Mouse (Mus musculus): ENCODE measurements at regions not wholly inside any gene's neighbourhood (a gene's known extent, or its start where the extent isn't known, plus 50 kb on each side); places are given as distances from the start of the nearest gene placed in this dataset.

DNA sequence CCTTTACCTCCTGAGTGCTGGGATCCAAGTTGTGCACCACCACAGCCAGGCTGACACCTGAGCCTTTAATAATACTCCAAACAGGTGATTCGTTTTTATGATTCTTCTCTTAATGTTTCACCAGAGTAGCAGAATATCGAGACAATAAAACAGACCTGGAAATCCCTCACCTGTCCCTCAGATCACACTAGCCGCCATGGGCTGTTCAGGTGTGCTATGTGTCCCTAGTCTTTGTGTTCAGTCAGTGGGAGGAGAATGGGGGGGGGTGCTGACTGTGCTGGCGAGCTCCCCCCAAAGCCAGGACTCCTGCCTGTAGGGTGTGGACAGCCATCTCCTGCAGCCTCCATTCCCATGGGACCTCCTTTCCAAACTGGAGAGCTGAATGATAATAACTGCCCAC lies 168.9 kb upstream of the Nfe2l3 start:
- Histone ChIP-seq H3K36me3 (replicated peaks) (no peaks in the 10 kb centered on the region), H3K27ac (no peak overlapping the region), H3K27me3 (ENCODE audit: poor library complexity, severe bottlenecking) (peaks cover 2% of the 10 kb centered on the region; the same call in 1 of the 2 replicates), H3K4me3 (no peak overlapping the region), H3K9me3 (no peaks in the 10 kb centered on the region; the same call in 1 of the 2 replicates), H3K4me1 (no peaks in the 10 kb centered on the region)
- 86% methylated on average over 4 of the region's 4 CpGs for WGBS
- DNase-seq (ENCODE audit: extremely low spot score, low spot score): no peak

DNA sequence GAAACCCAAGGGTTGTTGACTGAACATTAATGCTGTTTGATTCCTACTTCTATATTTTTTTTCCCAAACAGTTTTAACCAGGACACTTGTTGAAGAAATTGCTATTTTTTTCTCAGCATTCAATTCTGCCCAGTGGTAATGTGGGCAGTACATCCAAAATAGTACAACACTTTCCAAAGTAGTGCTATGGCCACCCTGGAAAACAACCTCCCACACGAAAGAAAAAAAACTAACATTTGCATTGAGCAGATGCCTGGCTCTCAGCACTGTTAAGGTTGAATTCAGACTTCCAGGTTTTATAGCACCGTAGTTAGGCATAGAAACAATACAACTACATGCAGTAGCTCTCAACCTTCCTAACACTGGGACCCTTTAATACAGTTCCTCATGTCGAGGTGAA lies 167.1 kb upstream of the Nfe2l3 start:
- Histone ChIP-seq H3K4me3 (no peak overlapping the region), H3K27me3 (ENCODE audit: poor library complexity, severe bottlenecking) (peaks cover 19% of the 10 kb centered on the region), H3K36me3 (replicated peaks) (no peaks in the 10 kb centered on the region), H3K4me1 (peaks cover 11% of the 10 kb centered on the region), H3K27ac (no peak overlapping the region), H3K9me3 (no peaks in the 10 kb centered on the region; the same call in 1 of the 2 replicates)
- 90% methylated on average over 3 of the region's 3 CpGs for WGBS
- no peak for DNase-seq (ENCODE audit: extremely low spot score, low spot score)

DNA sequence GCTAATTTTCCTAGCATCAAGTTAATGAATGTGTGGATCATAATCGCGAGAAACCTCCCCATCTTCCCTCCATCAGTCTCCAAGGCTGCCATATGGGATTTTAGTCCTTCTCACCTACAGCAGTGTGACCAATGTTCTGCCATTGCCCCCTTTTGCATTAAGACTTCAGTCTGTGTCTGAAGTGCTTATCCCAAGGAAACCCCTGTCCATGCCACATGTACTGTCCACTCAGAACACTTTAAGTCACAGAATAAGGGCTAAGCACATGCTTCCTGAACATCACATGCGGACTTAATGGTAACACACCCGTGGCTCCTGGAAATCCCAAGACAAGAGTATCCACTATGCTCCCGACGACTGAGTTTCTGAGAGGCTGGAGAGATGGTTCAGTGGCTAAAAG lies 165.7 kb upstream of the Nfe2l3 start:
- DNase-seq (ENCODE audit: extremely low spot score, low spot score): no peak
- Histone ChIP-seq H3K36me3 (replicated peaks) (no peaks in the 10 kb centered on the region), H3K4me3 (no peak overlapping the region), H3K27me3 (ENCODE audit: poor library complexity, severe bottlenecking) (peaks cover 19% of the 10 kb centered on the region), H3K27ac (no peak overlapping the region), H3K4me1 (peaks cover 19% of the 10 kb centered on the region), H3K9me3 (no peaks in the 10 kb centered on the region)
- WGBS: 87% methylated on average over 6 of the region's 6 CpGs

DNA sequence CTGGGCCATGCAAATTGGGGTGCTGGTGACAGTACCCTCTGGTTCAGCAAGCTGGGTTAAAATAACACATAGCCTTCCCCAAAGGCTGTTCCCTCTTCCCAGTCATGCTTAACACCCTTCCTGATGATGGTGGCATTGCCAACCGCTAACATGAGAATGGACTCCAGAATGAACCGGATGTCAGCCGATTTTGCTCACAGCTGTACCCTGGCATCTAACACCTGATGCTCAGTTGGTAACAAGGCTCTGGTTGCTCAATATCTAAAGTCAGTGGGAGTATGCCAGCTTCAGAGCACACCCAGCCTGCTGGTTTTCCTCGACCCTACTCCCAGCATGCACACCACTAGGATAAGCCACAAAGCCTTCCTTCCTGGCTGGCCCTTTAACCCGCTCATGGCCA lies 164.6 kb upstream of the Nfe2l3 start:
- WGBS: 91% methylated on average over 5 of the region's 5 CpGs
- no peak for DNase-seq (ENCODE audit: extremely low spot score, low spot score)
- H3K4me1 ChIP-seq: peaks cover 19% of the 10 kb centered on the region

DNA sequence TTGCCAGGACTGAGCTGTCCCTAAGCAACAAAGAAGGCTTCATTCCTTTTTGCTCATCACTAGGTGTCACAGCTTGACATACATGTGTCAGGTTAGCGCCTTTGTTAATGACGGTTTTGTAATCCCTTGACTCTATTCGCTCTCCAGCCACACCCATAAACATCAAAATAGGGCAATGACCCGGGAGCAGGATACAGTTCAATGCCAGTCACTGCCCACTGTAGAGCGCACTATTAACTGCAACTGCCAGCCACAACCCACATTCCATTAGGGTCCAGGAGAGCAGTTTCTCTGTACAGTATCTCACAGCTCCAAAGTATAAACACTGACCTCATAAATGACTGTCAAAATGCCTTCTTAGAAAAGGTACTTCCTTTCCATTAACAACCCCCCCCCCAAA lies 163.5 kb upstream of the Nfe2l3 start:
- Histone ChIP-seq H3K4me1 (peaks cover 19% of the 10 kb centered on the region), H3K27ac (no peak overlapping the region), H3K36me3 (replicated peaks) (no peaks in the 10 kb centered on the region), H3K27me3 (ENCODE audit: poor library complexity, severe bottlenecking) (peaks cover 27% of the 10 kb centered on the region), H3K9me3 (no peaks in the 10 kb centered on the region), H3K4me3 (no peak overlapping the region)
- WGBS: 84% methylated on average over 5 of the region's 5 CpGs
- DNase-seq (ENCODE audit: extremely low spot score, low spot score): no peak

More for the DNA sequence above, 164.6 kb upstream of the Nfe2l3 start:
- H3K27me3 ChIP-seq (ENCODE audit: poor library complexity, severe bottlenecking): peaks cover 26% of the 10 kb centered on the region
- H3K27ac ChIP-seq: no peak overlapping the region
- H3K9me3 ChIP-seq: no peaks in the 10 kb centered on the region
- H3K36me3 ChIP-seq (replicated peaks): no peaks in the 10 kb centered on the region
- H3K4me3 ChIP-seq: no peak overlapping the region

DNA sequence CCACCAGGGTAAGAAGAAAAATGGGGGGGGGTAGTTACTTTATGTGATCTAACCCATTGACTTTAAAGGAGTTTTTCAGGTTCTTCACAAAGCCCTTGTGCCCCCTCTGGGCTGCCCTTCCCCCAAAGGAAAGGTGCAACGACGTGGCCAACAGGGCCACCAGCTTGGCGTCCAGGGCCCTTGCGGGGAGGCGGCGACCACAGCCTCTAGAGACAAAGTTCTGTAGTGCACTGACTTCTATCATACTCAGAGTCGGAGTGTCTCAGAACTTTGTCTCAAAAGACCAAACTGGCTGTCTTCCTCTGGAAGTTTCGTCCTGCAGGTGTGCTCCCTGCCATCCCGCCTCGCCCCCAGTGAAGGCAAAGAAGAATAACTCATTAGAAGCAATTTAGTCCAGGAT lies 162.9 kb upstream of the Nfe2l3 start:
- Histone ChIP-seq H3K27me3 (ENCODE audit: poor library complexity, severe bottlenecking) (peaks cover 27% of the 10 kb centered on the region), H3K27ac (no peak overlapping the region), H3K4me3 (peak overlapping the region; percentile 83), H3K9me3 (no peaks in the 10 kb centered on the region), H3K36me3 (replicated peaks) (no peaks in the 10 kb centered on the region), H3K4me1 (peaks cover 19% of the 10 kb centered on the region)
- no peak for DNase-seq (ENCODE audit: extremely low spot score, low spot score)
- WGBS: 27% methylated on average over 10 of the region's 10 CpGs

DNA sequence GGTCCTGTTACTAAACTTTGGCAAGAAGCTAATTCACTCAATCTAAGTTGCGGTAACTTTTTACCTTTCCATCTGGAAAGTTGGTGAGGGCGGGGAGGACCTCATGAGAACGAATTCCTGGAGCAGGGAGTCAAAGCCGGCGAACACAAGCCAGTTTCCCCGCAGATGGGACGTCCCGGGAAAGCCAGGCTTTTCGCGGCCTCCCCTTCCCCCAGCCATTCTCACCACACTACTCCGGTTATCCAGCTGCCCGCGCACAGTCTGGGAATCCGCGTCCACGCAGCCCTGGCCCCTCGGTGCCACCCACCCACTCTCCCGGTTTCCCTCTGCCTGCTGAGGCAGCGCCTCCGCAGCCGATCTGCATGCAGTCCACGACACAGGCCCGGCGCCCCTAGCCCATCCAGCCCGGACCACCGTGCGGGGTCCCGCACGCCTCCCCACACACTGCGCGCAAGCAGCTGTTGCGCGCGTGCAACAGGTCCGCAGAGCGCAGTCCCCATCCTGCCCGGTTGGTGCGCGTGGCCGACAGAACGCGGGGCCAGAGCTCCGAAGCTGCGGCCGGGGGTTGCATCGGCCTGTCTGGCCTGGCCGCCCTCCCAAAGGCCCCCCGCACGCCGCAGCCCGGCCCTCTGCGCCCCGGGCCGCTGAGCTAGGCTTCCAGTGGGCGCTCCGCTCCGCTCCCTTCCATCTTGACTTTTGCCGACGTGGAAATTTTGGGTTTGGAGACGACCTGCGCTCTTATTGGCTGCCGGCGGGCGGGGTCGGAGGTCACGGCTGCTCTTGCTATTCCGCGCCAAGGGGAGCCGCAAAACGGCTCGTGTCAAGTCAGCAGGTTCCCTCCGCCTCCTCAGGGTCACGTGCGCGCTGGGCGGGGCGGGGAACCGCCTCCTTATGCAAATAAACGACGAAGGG lies 162.0 kb upstream of the Nfe2l3 start:
- Histone ChIP-seq H3K4me3 (peak overlapping the region; percentile 83), H3K9me3 (no peaks in the 10 kb centered on the region), H3K36me3 (replicated peaks) (no peaks in the 10 kb centered on the region), H3K4me1 (peaks cover 19% of the 10 kb centered on the region), H3K27me3 (ENCODE audit: poor library complexity, severe bottlenecking) (peaks cover 27% of the 10 kb centered on the region), H3K27ac (peak overlapping the region; percentile 88)
- 0% methylated on average over 80 of the region's 80 CpGs for WGBS
- peak; percentile 95 for DNase-seq (ENCODE audit: extremely low spot score, low spot score)

DNA sequence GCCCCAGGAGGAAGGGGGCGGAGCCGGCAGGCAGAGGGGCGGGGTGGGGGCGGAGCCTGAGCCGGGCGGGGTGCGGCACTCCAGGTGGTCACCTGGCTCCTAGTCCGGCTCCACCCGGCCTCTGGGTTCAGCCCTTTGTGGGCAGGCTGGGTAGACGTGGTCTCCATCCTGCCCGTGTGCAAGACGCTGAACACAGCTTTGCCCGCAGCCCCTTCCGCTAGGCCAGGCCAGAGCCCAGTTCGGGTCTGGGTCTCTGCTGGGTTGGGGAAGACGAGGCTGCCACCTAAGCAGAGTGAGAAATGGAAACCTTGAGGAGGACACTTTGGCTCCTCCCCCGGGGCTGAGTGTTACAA lies 161.4 kb upstream of the Nfe2l3 start:
- Histone ChIP-seq H3K36me3 (replicated peaks) (no peaks in the 10 kb centered on the region), H3K27me3 (ENCODE audit: poor library complexity, severe bottlenecking) (peaks cover 27% of the 10 kb centered on the region), H3K4me3 (peak overlapping the region; percentile 83), H3K9me3 (no peaks in the 10 kb centered on the region), H3K27ac (peak overlapping the region; percentile 88), H3K4me1 (peaks cover 19% of the 10 kb centered on the region)
- DNase-seq (ENCODE audit: extremely low spot score, low spot score): no peak
- 3% methylated on average over 17 of the region's 17 CpGs for WGBS

DNA sequence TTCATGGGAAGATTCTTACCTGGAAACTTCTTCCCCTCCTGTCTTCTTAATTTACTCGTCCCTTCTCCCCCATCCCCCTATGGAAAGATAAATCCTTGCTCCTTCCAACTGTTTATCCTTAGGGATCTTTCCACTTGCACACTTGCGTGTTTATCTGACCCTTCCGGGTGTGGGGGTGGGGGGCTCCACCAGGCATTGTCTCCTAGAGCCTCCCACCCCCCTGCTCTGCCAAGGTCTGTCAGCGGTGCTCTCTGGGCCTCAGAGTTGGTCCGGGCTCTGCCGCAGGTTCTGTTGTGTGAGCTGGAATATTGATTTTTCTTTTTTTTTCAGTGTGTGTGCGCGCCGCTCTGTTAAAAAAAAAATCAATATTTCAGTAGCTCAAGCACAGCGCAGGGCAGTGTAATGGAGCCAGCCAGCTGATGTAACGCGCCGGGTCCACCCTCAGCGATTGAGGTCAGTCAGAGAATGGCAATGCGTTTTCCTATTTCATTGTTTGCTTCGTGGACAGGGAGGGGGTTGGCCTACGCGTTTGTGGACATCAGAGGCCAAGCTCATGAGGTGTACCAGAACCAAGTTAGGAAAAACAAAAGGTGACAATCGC lies 160.2 kb upstream of the Nfe2l3 start:
- Histone ChIP-seq H3K27me3 (ENCODE audit: poor library complexity, severe bottlenecking) (peaks cover 27% of the 10 kb centered on the region), H3K4me3 (no peak overlapping the region), H3K36me3 (replicated peaks) (no peaks in the 10 kb centered on the region), H3K27ac (no peak overlapping the region), H3K9me3 (no peaks in the 10 kb centered on the region), H3K4me1 (peaks cover 19% of the 10 kb centered on the region)
- WGBS: 90% methylated on average over 19 of the region's 19 CpGs
- DNase-seq (ENCODE audit: extremely low spot score, low spot score): no peak

DNA sequence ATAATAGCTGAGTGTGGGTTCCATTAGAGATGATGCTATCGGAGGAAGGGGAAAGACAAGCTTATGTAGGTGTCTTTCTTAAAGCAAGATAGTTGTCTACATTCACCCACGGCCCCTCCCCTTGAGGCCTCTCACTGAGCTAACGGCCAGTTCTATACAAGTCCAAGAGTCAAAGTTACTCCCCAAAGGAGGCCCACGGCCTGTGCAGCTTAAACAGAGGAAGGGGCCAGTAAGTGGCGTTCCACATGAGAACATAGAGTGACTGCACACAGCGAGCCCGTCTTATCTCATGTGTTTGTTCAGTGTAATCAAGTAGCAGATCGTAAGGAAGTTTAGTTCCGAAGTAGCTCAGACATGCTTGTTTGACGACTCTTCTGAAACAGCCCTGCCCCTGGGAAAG lies 153.0 kb upstream of the Nfe2l3 start:
- no peak overlapping the region for H3K4me3 ChIP-seq
- no peaks in the 10 kb centered on the region for H3K36me3 ChIP-seq (replicated peaks)
- WGBS: 91% methylated on average over 10 of the region's 10 CpGs
- no peaks in the 10 kb centered on the region for H3K4me1 ChIP-seq
- no peaks in the 10 kb centered on the region for H3K27me3 ChIP-seq (ENCODE audit: poor library complexity, severe bottlenecking)
- DNase-seq (ENCODE audit: extremely low spot score, low spot score): no peak
- no peak overlapping the region for H3K27ac ChIP-seq
- no peaks in the 10 kb centered on the region for H3K9me3 ChIP-seq

DNA sequence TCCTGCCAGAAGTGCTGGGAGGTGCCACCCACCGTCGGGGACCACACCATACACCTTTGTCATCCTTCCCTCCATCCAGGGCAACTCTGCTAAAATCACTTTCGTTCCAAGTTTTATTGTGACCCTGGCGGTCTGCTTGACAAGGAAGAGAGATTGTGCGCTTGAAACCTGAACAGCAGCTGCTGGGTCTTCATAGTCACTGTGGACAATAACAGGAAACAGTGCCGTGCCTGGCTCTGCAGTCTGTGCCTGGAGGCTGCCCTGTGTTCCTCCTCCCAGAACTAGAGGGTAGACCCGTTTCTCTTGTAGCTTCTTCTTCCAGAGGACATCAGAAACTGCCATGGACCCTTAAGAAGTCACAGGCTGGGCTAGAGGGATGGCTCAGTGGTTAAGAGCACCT lies 152.2 kb upstream of the Nfe2l3 start:
- no peak for DNase-seq (ENCODE audit: extremely low spot score, low spot score)
- WGBS: 79% methylated on average over 7 of the region's 7 CpGs
- no peaks in the 10 kb centered on the region for H3K9me3 ChIP-seq

DNA sequence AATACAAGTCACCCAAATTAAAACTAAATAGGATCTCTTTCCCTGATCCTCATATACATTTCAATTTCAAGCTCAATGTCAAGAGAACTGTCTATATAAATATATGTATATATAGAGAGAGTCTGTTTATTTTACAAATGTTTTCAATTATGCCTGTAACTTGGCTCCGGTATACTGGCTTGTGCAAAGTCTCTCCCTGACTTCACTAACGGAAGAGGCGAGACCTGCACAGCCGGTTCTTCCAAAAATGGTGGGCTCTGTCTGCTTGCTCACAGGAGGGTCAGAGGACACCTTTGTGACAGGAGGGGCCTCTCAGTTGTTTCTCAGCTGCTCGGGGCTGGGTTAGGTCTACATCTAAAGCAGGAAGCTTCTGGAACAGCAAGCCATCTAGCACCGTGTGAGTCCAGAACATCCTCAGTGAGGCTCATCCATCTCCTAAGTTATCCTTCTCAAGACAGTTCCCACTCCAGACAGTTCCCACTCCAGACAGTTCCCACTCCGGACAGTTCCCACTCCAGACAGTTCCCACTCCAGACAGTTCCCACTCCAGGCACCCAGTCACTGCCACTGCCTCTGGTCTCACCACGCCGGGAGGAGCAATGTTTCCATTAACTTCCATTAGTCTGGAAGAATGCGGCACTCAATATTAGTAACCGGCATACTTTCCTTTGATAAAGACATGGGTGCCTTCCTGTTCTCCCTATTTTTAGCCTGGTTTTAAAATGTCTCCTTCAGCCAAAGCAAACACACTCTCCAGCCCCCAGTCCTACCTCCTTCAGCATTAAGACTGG lies 148.4 kb upstream of the Nfe2l3 start:
- no peak overlapping the region for H3K4me3 ChIP-seq
- H3K9me3 ChIP-seq: no peaks in the 10 kb centered on the region
- 84% methylated on average over 11 of the region's 11 CpGs for WGBS
- no peak overlapping the region for H3K27ac ChIP-seq
- no peaks in the 10 kb centered on the region for H3K4me1 ChIP-seq
- DNase-seq (ENCODE audit: extremely low spot score, low spot score): no peak
- H3K36me3 ChIP-seq (replicated peaks): no peaks in the 10 kb centered on the region
- no peaks in the 10 kb centered on the region for H3K27me3 ChIP-seq (ENCODE audit: poor library complexity, severe bottlenecking)

More for the DNA sequence above, 152.2 kb upstream of the Nfe2l3 start:
- Histone ChIP-seq H3K27ac (no peak overlapping the region), H3K27me3 (ENCODE audit: poor library complexity, severe bottlenecking) (no peaks in the 10 kb centered on the region), H3K4me3 (no peak overlapping the region), H3K36me3 (replicated peaks) (no peaks in the 10 kb centered on the region), H3K4me1 (no peaks in the 10 kb centered on the region)

DNA sequence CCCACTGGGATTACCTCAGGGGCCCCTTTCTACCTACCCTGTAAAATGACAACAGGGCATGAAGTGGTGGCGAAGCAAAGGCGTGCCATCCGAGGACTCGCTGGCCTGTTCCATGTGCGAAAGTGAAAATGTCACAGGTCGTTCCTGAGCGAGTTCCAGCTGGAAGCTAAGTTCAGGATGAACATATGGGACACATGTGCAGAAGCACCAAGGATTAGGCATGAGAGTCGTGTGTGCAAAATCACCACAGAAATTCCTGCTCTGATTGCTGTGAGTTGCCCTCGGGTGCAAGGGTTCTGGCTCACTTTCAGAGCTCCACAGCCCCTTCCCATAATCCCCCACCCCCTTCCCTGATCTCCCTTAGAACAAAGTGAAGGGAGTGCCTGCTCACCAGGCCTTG lies 147.6 kb upstream of the Nfe2l3 start:
- Histone ChIP-seq H3K27ac (no peak overlapping the region), H3K9me3 (no peaks in the 10 kb centered on the region), H3K27me3 (ENCODE audit: poor library complexity, severe bottlenecking) (no peaks in the 10 kb centered on the region), H3K4me3 (no peak overlapping the region), H3K36me3 (replicated peaks) (no peaks in the 10 kb centered on the region), H3K4me1 (no peaks in the 10 kb centered on the region)
- no peak for DNase-seq (ENCODE audit: extremely low spot score, low spot score)
- 81% methylated on average over 9 of the region's 9 CpGs for WGBS

Measured in forebrain, embryonic 10.5 days (tissue).